Mouse (Mus musculus): ENCODE results near the gene Yipf1.

DNA sequence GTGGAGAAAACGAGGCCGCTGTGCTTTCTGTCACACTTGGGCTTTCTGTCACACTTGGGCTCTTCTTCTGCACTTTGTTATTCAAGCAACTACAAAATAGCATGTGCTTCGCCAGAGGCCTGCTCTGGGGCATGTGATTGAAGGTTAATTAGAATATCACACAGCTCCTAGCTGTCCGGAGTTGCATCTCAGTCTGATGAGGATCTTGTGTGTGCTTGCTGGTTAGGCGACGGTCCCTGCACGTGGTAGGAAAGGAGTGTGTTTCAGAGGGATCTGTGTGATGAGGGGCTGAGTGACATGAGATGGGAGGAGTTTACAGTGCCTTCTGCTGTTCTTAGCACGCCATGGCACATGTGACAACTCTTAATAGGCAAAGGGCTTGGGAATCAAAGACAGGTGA lies 73.3 kb downstream of the Yipf1 start:
- TF ChIP-seq CTCF (IDR thresholded peaks at IDR 0.05; ENCODE audit: low read depth): no peak
- TF ChIP-seq EP300 (IDR thresholded peaks at IDR 0.05; ENCODE audit: low read depth): no peak
